Mouse (Mus musculus) thymus, adult 2 months (tissue): ENCODE measurements around the gene Plcb1.

Experiments
- CTCF ChIP-seq: fragments of 200-500 bp; IDR thresholded peaks from 2 replicates; pipeline ENCODE4 v1.5.1; 2012; ENCODE audit warnings: mild to moderate bottlenecking, control low read depth, low read length, moderate library complexity, borderline replicate concordance; ENCODE audit not compliant: control insufficient read depth, poor library complexity, insufficient read depth; ENCODE audit errors: extremely low read depth
- POLR2A ChIP-seq: fragments of 200-500 bp; IDR thresholded peaks from 2 replicates; pipeline ENCODE4 v1.6.1; 2012; ENCODE audit warnings: mild to moderate bottlenecking, low read length, control low read depth, moderate library complexity; ENCODE audit not compliant: control insufficient read depth, poor library complexity, insufficient read depth; ENCODE audit errors: extremely low read depth

DNA sequence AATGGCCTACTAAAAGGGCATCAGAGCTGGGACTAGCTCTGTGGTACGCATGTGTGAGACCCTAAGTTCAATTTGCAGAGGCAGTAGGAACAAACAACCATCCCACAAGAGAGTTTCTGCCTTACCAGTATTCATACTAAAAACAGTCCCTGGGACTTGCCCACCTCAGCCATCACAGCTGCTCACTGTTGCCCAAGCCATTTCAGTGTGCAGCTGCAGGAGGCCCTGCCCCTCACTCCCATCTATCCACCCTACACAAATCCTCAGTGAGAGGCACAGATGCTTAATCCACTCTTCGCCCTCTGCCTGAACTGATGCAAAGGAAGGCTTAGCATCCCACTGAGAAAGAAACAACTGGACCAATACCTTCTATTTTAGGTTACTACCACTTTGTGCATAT, 703.3 kb downstream of the Plcb1 start:
- no peak for TF ChIP-seq CTCF
- no peak for TF ChIP-seq POLR2A
